Mouse (Mus musculus): ENCODE measurements around the gene Knstrn. TPM values are rescaled to one million over a fixed set of nuclear protein-coding genes. Genes with fewer than 3 reads are reported as not detected.

Knstrn gene
- polyA plus RNA-seq, 1 experiment from 2014 or later, result 186 TPM

- under 1% methylated on average over 79 of the region's 106 CpGs for WGBS
- peak overlapping the region; percentile 74 for H3K9ac ChIP-seq (ENCODE audit: low read length)
- ATAC-seq (ENCODE audit: insufficient number of reproducible peaks, low FRiP score, low TSS enrichment, low read depth) (no peak), DNase-seq (ENCODE audit: low spot score) (peak; percentile 75)
- peak overlapping the region; percentile 84 for H3K4me3 ChIP-seq (ENCODE audit: low read depth, low read length)
- no peaks in the 10 kb centered on the region for H3K36me3 ChIP-seq (ENCODE audit: control insufficient read depth, insufficient read depth, low read length)
- H3K4me2 ChIP-seq (ENCODE audit: low read depth, severe bottlenecking), result peak overlapping the region; percentile 99
- H3K4me1 ChIP-seq (ENCODE audit: control insufficient read depth, insufficient read depth, low read length), result peaks cover 31% of the 10 kb centered on the region
- H3K27ac ChIP-seq (replicated peaks; ENCODE audit: low read depth, low read length), result no peak overlapping the region
- peaks cover 42% of the 10 kb centered on the region for H3K27me3 ChIP-seq (ENCODE audit: control insufficient read depth, insufficient read depth, low read length)
- H3K9me3 ChIP-seq (ENCODE audit: control insufficient read depth, low read length), result no peaks in the 10 kb centered on the region
These were observed 88.5 kb downstream of the Knstrn start for GRCm38 (mm10) chr2:118902051-118903025.

GRCm38 (mm10) chr2:118903333-118903741 lies 89.5 kb downstream of the Knstrn start:
- Histone ChIP-seq H3K36me3 (ENCODE audit: control insufficient read depth, insufficient read depth, low read length) (no peaks in the 10 kb centered on the region), H3K4me1 (ENCODE audit: control insufficient read depth, insufficient read depth, low read length) (peaks cover 22% of the 10 kb centered on the region), H3K4me3 (ENCODE audit: low read depth, low read length) (peak overlapping the region; percentile 84), H3K27ac (replicated peaks; ENCODE audit: low read depth, low read length) (no peak overlapping the region), H3K27me3 (ENCODE audit: control insufficient read depth, insufficient read depth, low read length) (peaks cover 33% of the 10 kb centered on the region), H3K4me2 (ENCODE audit: low read depth, severe bottlenecking) (peak overlapping the region; percentile 99; the same call in 1 of the 2 replicates), H3K9ac (ENCODE audit: low read length) (no peak overlapping the region), H3K9me3 (ENCODE audit: control insufficient read depth, low read length) (no peaks in the 10 kb centered on the region)
- DNase-seq (ENCODE audit: low spot score), result peak; percentile 40
- WGBS, result 14% methylated on average over 10 of the region's 10 CpGs
- no peak for ATAC-seq (ENCODE audit: insufficient number of reproducible peaks, low FRiP score, low TSS enrichment, low read depth)

Other genes with a start within 250 kb of the Knstrn start
- gene Bub1b, start 215.8 kb upstream of the Knstrn start, polyA plus RNA-seq (2014; fragmentation: Nextera tagmentation; extraction: Ambion mirVana), result 145 and 155 TPM in 2 replicates
- gene Pak6, start 150.7 kb upstream of the Knstrn start, polyA plus RNA-seq (2014; fragmentation: Nextera tagmentation; extraction: Ambion mirVana), result 0.33 and 0.50 TPM in 2 replicates
- gene Ankrd63, start 110.0 kb upstream of the Knstrn start, polyA plus RNA-seq (2014; fragmentation: Nextera tagmentation; extraction: Ambion mirVana), result not detected in 2 replicates
- 0.48 and 0.57 TPM in 2 replicates for gene Plcb2, start 85.6 kb upstream of the Knstrn start, polyA plus RNA-seq (2014; fragmentation: Nextera tagmentation; extraction: Ambion mirVana)
- gene Inafm2, start 68.2 kb upstream of the Knstrn start, polyA plus RNA-seq (2014; fragmentation: Nextera tagmentation; extraction: Ambion mirVana), result 26.9 and 28.2 TPM in 2 replicates
- gene Ccdc9b, start 51.3 kb upstream of the Knstrn start, polyA plus RNA-seq (2014; fragmentation: Nextera tagmentation; extraction: Ambion mirVana), result 0.04 and 0.26 TPM in 2 replicates
- not detected in 2 replicates for gene Phgr1, start 41.2 kb upstream of the Knstrn start, polyA plus RNA-seq (2014; fragmentation: Nextera tagmentation; extraction: Ambion mirVana)
- gene Disp2, start 34.3 kb upstream of the Knstrn start, polyA plus RNA-seq (2014; fragmentation: Nextera tagmentation; extraction: Ambion mirVana), result 0.05 TPM in 1 of 2 replicates, not detected in the other
- gene Ivd, start 48.0 kb downstream of the Knstrn start, polyA plus RNA-seq (2014; fragmentation: Nextera tagmentation; extraction: Ambion mirVana), result 75.1 and 75.4 TPM in 2 replicates
- gene Bahd1, start 86.4 kb downstream of the Knstrn start, polyA plus RNA-seq (2014; fragmentation: Nextera tagmentation; extraction: Ambion mirVana), result 0.84 and 0.91 TPM in 2 replicates
- 34.9 and 35.5 TPM in 2 replicates for gene Chst14, start 112.5 kb downstream of the Knstrn start, polyA plus RNA-seq (2014; fragmentation: Nextera tagmentation; extraction: Ambion mirVana)
- 19.8 and 20.7 TPM in 2 replicates for gene Ccdc32, start 215.4 kb downstream of the Knstrn start, polyA plus RNA-seq (2014; fragmentation: Nextera tagmentation; extraction: Ambion mirVana)
- gene Rpusd2, start 220.8 kb downstream of the Knstrn start, polyA plus RNA-seq (2014; fragmentation: Nextera tagmentation; extraction: Ambion mirVana), result 6.1 and 7.2 TPM in 2 replicates
- gene Knl1, start 233.1 kb downstream of the Knstrn start, polyA plus RNA-seq (2014; fragmentation: Nextera tagmentation; extraction: Ambion mirVana), result 38.4 and 40.4 TPM in 2 replicates

Data from limb, embryonic 11.5 days (tissue).